Mouse (Mus musculus) myocyte (in vitro differentiated cells): ENCODE measurements around the gene Plcxd2. TPM values are rescaled to one million over a fixed set of nuclear protein-coding genes. Genes with fewer than 3 reads are reported as not detected.

ENCODE experiments used
- H3K27me3 ChIP-seq: one replicate; pipeline ENCODE4 v1.6.1; 2011; ENCODE audit not compliant: control insufficient read depth, insufficient read depth, insufficient read length
- H3K36me3 ChIP-seq: one replicate; pipeline ENCODE4 v1.6.1; 2011; ENCODE audit not compliant: control insufficient read depth, insufficient read depth
- H3K4me2 ChIP-seq: one replicate; pipeline ENCODE4 v1.6.1; 2011; ENCODE audit warnings: low read depth, control low read depth
- H3K4me3 ChIP-seq: one replicate; pipeline ENCODE4 v1.5.1; 2011; ENCODE audit warnings: mild to moderate bottlenecking, control low read depth, moderate library complexity
- H3K79me2 ChIP-seq: one replicate; pipeline ENCODE4 v1.6.1; 2011; ENCODE audit not compliant: control insufficient read depth, insufficient read depth
- H3ac ChIP-seq: one replicate; pipeline ENCODE4 v1.6.1; 2011; ENCODE audit not compliant: control insufficient read depth, insufficient read length
- CEBPB ChIP-seq: IDR thresholded peaks from 2 replicates; pipeline ENCODE4 v1.6.1; 2011; ENCODE audit warnings: mild to moderate bottlenecking, moderate library complexity; ENCODE audit not compliant: poor library complexity, insufficient read depth, severe bottlenecking
- E2F4 ChIP-seq: IDR thresholded peaks from one replicate; pipeline ENCODE4 v1.6.1; 2011; ENCODE audit warnings: mild to moderate bottlenecking, control low read depth, moderate library complexity; ENCODE audit not compliant: insufficient read depth
- MAX ChIP-seq: IDR thresholded peaks from one replicate; pipeline ENCODE4 v1.6.1; 2011; ENCODE audit warnings: low read depth, mild to moderate bottlenecking, control low read depth
- MYOD1 ChIP-seq, 3 experiments: IDR thresholded peaks; one replicate each; pipeline ENCODE4 v1.6.1; 2011; ENCODE audit warnings: control low read depth in 2 of 3, low read depth in 2 of 3, mild to moderate bottlenecking in 2 of 3, moderate library complexity in 1 of 3; ENCODE audit not compliant: insufficient read length in 2 of 3, control insufficient read depth in 1 of 3
- MYOG ChIP-seq, 3 experiments: IDR thresholded peaks; one replicate each; pipeline ENCODE4 v1.6.1; 2011; ENCODE audit warnings: control low read depth in 2 of 3, low read depth in 2 of 3, mild to moderate bottlenecking in 2 of 3; ENCODE audit not compliant: insufficient read length in 2 of 3, control insufficient read depth in 1 of 3, insufficient read depth in 1 of 3
- POLR2A ChIP-seq: IDR thresholded peaks from one replicate; pipeline ENCODE4 v1.6.1; 2011; ENCODE audit warnings: low read depth, mild to moderate bottlenecking, control low read depth, moderate library complexity; ENCODE audit not compliant: insufficient read length
- REST ChIP-seq: IDR thresholded peaks from one replicate; pipeline ENCODE4 v1.6.1; 2011; ENCODE audit warnings: mild to moderate bottlenecking, control low read depth, moderate library complexity; ENCODE audit not compliant: insufficient read depth, insufficient read length
- SRF ChIP-seq: IDR thresholded peaks from one replicate; pipeline ENCODE4 v1.6.1; 2011; ENCODE audit warnings: low read depth; ENCODE audit not compliant: control insufficient read depth, insufficient read length
- TCF12 ChIP-seq: IDR thresholded peaks from one replicate; pipeline ENCODE4 v1.6.1; 2011; ENCODE audit warnings: mild to moderate bottlenecking, control low read depth; ENCODE audit not compliant: poor library complexity, insufficient read depth, severe bottlenecking
- TCF3 ChIP-seq: IDR thresholded peaks from one replicate; pipeline ENCODE4 v1.6.1; 2011; ENCODE audit warnings: low read depth, control low read depth; ENCODE audit not compliant: insufficient read length
- USF1 ChIP-seq: IDR thresholded peaks from one replicate; pipeline ENCODE4 v1.6.1; 2011; ENCODE audit warnings: low read depth, mild to moderate bottlenecking, control low read depth, moderate library complexity
- polyA plus RNA-seq: library from polyadenylated mRNA; unstranded; fragments of >200 nt; fragmentation: generic; extraction: Trizol; gene quantifications from one replicate; pipeline ENCODE4 v1.2.1, GENCODE M21; 2012; ENCODE audit warnings: missing spikeins

Gene Plcxd2
- polyA plus RNA-seq, 1 experiment, result 0.90 TPM

GRCm38 (mm10) chr16:46011696-46012095 is 1.7 kb upstream of the Plcxd2 start:
- Histone ChIP-seq H3K79me2 (no peaks in the 10 kb centered on the region), H3K36me3 (no peaks in the 10 kb centered on the region), H3ac (no peak overlapping the region), H3K4me2 (no peak overlapping the region), H3K27me3 (no peaks in the 10 kb centered on the region), H3K4me3 (no peak overlapping the region)
- TF ChIP-seq E2F4 (no peak), MAX (no peak), SRF (no peak), CEBPB (no peak), MYOD1 (IDR thresholded peaks at IDR 0.05; ENCODE audit: control insufficient read depth in 1 of 3, insufficient read length in 2 of 3, low read depth in 2 of 3) (no peak)

DNA sequence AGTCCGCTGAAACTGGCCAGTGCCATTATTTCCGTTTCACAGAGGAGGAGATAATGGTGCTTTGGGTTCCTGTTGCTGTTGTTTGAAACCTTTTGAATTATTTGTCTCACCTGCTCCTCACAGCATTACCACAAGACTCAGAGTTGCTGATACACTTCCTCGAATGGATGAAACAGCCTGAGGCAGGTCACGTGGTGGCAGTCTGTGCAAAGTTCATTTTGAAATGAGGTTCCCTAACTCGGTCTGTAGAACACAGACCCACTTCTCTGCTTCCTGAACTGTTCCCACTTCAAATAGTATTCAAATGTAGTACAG is 845 bp upstream of the Plcxd2 start:
- no peaks in the 10 kb centered on the region for H3K36me3 ChIP-seq
- H3ac ChIP-seq, result no peak overlapping the region
- peak overlapping the region; percentile 91 for H3K4me2 ChIP-seq
- peak overlapping the region; percentile 52 for H3K4me3 ChIP-seq
- H3K79me2 ChIP-seq, result no peaks in the 10 kb centered on the region
- H3K27me3 ChIP-seq, result no peaks in the 10 kb centered on the region
- TF ChIP-seq USF1, result peak; percentile 75
- TF ChIP-seq SRF, result no peak

DNA sequence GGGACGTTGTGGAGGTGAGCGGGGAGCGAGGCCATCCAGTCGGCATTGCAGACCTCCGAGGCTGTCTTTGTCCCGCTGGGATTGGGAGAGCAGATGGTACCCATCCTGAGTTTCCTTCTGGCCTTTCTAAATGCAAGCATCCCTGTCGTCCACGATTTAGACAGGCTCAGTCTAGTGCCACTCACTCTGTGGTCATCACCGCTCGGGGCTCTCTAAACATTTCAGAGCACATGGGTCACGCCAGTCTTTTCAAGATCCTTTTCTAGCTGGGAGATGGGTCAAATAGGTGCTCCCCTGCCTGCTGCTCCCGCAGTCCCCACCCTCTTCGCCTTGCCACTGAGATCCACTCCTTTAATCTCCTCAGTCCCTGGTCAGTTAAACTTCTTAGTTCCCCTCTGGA is 301 bp downstream of the Plcxd2 start:
- no peak overlapping the region for H3ac ChIP-seq
- no peaks in the 10 kb centered on the region for H3K36me3 ChIP-seq
- peak overlapping the region; percentile 91 for H3K4me2 ChIP-seq
- no peaks in the 10 kb centered on the region for H3K27me3 ChIP-seq
- TF ChIP-seq MYOD1 (IDR thresholded peaks at IDR 0.05; ENCODE audit: control insufficient read depth in 1 of 3, insufficient read length in 2 of 3, low read depth in 2 of 3), result no peak
- H3K79me2 ChIP-seq, result no peaks in the 10 kb centered on the region
- peak overlapping the region; percentile 52 for H3K4me3 ChIP-seq

DNA sequence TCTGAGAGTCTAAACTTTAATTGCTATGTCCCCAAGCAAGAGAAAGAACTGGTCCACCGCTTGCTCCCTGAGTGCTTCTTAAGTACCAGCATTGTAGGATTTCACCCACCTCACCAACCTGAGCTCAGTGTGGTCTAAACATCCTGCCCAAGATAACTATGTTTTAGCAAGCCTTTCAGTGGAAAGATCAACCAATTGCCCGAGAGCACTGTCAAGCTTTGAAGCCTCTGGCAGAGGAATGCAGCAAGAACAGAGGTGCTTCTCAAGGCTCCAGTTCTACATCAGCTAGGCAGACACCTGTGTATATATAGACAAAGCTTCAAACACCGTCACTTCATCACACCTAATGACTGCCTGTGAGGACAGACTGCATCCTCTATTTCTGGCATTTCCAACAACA is 1.3 kb downstream of the Plcxd2 start:
- Histone ChIP-seq H3K4me2 (peak overlapping the region; percentile 91), H3K36me3 (no peaks in the 10 kb centered on the region), H3K27me3 (no peaks in the 10 kb centered on the region), H3K4me3 (no peak overlapping the region), H3ac (no peak overlapping the region), H3K79me2 (no peaks in the 10 kb centered on the region)
- TF ChIP-seq TCF12 (no peak), POLR2A (no peak), TCF3 (no peak), REST (no peak), E2F4 (no peak)

DNA sequence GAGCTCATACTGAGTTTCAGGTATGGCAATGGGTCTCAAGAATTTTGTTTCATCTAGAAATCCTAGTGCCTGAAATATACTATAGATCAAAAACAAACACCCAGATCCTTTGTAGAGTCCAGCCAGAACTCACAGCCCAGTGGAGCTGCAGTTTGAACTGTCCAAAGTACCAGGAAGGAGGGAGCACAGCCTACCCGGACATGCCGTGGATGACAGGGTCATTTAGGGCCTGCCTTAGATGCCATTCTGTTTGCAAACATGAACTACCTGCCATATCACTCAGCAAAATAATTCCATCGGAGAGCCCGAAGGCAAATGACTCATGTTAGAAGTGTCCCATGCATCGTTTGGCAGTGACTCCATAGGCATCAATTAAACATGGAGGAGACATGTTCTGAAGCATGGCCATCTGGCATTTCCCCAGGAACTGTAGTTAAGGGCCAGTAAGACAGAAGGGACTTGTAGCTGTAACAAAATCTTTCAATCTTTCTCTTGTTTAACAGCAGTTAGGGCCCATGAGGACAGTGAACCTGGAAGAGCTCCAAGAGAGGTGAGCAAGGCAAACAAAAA is 1.9 kb downstream of the Plcxd2 start:
- Histone ChIP-seq H3K27me3 (no peaks in the 10 kb centered on the region), H3K79me2 (no peaks in the 10 kb centered on the region), H3K4me3 (no peak overlapping the region), H3ac (no peak overlapping the region), H3K4me2 (peak overlapping the region; percentile 91), H3K36me3 (no peaks in the 10 kb centered on the region)
- TF ChIP-seq MYOG (IDR thresholded peaks at IDR 0.05; ENCODE audit: control insufficient read depth in 1 of 3, insufficient read depth in 1 of 3, insufficient read length in 2 of 3, low read depth in 2 of 3) (no peak), E2F4 (no peak), TCF3 (no peak), MAX (no peak), POLR2A (no peak), CEBPB (no peak), TCF12 (no peak)

- Histone ChIP-seq H3K4me2 (no peak overlapping the region), H3K27me3 (no peaks in the 10 kb centered on the region), H3ac (no peak overlapping the region), H3K36me3 (no peaks in the 10 kb centered on the region), H3K79me2 (no peaks in the 10 kb centered on the region), H3K4me3 (no peak overlapping the region)
- TF ChIP-seq POLR2A (no peak), CEBPB (no peak), E2F4 (no peak), USF1 (no peak), SRF (no peak), MYOG (IDR thresholded peaks at IDR 0.05; ENCODE audit: control insufficient read depth in 1 of 3, insufficient read depth in 1 of 3, insufficient read length in 2 of 3, low read depth in 2 of 3) (no peak)
Observed at GRCm38 (mm10) chr16:46006261-46006660, 3.8 kb downstream of the Plcxd2 start.
